Mouse (Mus musculus) monocyte, adult 2 months (primary cell): ENCODE measurements around the gene Adcy3.
A peak's percentile ranks its signal among the peaks of the same experiment; 100 is the strongest.

Experiments
- DNase-seq, 2 experiments: peaks; one replicate each; pipeline ENCODE4 v3.0.0; 2022; ENCODE audit warnings: low spot score in 2 of 2, low read depth in 1 of 2

Adcy3 gene

GRCm38 (mm10) chr12:4180507-4180906 lies 47.6 kb downstream of the Adcy3 start:
- DNase-seq: no peak

- DNase-seq: no peak
Observed at GRCm38 (mm10) chr12:4184648-4185047, 51.7 kb downstream of the Adcy3 start.

GRCm38 (mm10) chr12:4188171-4189059 lies 55.5 kb downstream of the Adcy3 start:
- no peak for DNase-seq

GRCm38 (mm10) chr12:4189060-4189447 lies 56.2 kb downstream of the Adcy3 start:
- no peak for DNase-seq

- DNase-seq: no peak
Observed at GRCm38 (mm10) chr12:4192514-4192913, 59.6 kb downstream of the Adcy3 start.

GRCm38 (mm10) chr12:4193025-4193740 lies 60.3 kb downstream of the Adcy3 start:
- DNase-seq: no peak

GRCm38 (mm10) chr12:4194643-4195042 lies 61.7 kb downstream of the Adcy3 start:
- DNase-seq: no peak

- DNase-seq: no peak
Observed at GRCm38 (mm10) chr12:4198702-4199101, 65.8 kb downstream of the Adcy3 start.

GRCm38 (mm10) chr12:4199271-4199670 lies 66.4 kb downstream of the Adcy3 start:
- no peak for DNase-seq

- no peak for DNase-seq
Observed at GRCm38 (mm10) chr12:4201454-4202200, 68.7 kb downstream of the Adcy3 start.

GRCm38 (mm10) chr12:4202206-4202605 lies 69.3 kb downstream of the Adcy3 start:
- no peak for DNase-seq

- no peak for DNase-seq
Observed at GRCm38 (mm10) chr12:4206106-4206505, 73.2 kb downstream of the Adcy3 start.

- peak; percentile 38 to 62 for DNase-seq
Observed at GRCm38 (mm10) chr12:4208405-4209133, 75.7 kb downstream of the Adcy3 start.

GRCm38 (mm10) chr12:4209196-4209595 lies 76.3 kb downstream of the Adcy3 start:
- no peak for DNase-seq

GRCm38 (mm10) chr12:4211174-4211573 lies 78.3 kb downstream of the Adcy3 start:
- DNase-seq: peak; percentile 27 to 45

GRCm38 (mm10) chr12:4212908-4213307 lies 80.0 kb downstream of the Adcy3 start:
- no peak for DNase-seq

- DNase-seq: no peak
Observed at GRCm38 (mm10) chr12:4230156-4230555, 97.3 kb downstream of the Adcy3 start.

- DNase-seq: no peak
Observed at GRCm38 (mm10) chr12:4232777-4233176, 99.9 kb downstream of the Adcy3 start.

- peak; percentile 91 to 96 for DNase-seq
Observed at GRCm38 (mm10) chr12:4233572-4234508, 100.9 kb downstream of the Adcy3 start, which contains the start of the genes Ptrhd1 and Cenpo. TSS of gene Ptrhd1 (plus strand) at chr12:4234027. TSS of gene Cenpo (minus strand) at chr12:4234294.

GRCm38 (mm10) chr12:4237481-4237880 lies 104.6 kb downstream of the Adcy3 start:
- no peak for DNase-seq
